Mouse (Mus musculus) G1E (cell line): ENCODE results near the gene B3galnt1.

Experiments used
- CTCF ChIP-seq: IDR thresholded peaks from 2 replicates; pipeline ENCODE4 v1.5.1; 2012; ENCODE audit warnings: low read depth, low read length, inconsistent platforms, mixed read lengths
- GATA1 ChIP-seq: IDR thresholded peaks from 2 replicates; pipeline ENCODE4 v1.6.1; 2012; ENCODE audit warnings: borderline replicate concordance, low read length, inconsistent platforms, mixed read lengths
- TAL1 ChIP-seq: conservative IDR thresholded peaks from 2 replicates; pipeline ENCODE4 v1.6.1; 2012; ENCODE audit warnings: low read depth, low read length, inconsistent platforms, mixed read lengths

GRCm38 (mm10) chr3:69524356-69525071 lies 74.2 kb downstream of the B3galnt1 start:
- TF ChIP-seq CTCF, result no peak
- TF ChIP-seq GATA1, result no peak
- no peak for TF ChIP-seq TAL1
